Mouse (Mus musculus) cortical plate, adult 2 months (tissue): ENCODE measurements around the gene Cd83.

Experiments
- CTCF ChIP-seq: fragments of 200-500 bp; IDR thresholded peaks from 2 replicates; pipeline ENCODE4 v1.5.1; 2011; ENCODE audit warnings: mild to moderate bottlenecking, control low read depth, low read length; ENCODE audit not compliant: insufficient read depth; ENCODE audit errors: extremely low read depth
- POLR2A ChIP-seq: fragments of 200-500 bp; IDR thresholded peaks from 2 replicates; pipeline ENCODE4 v1.6.1; 2011; ENCODE audit warnings: mild to moderate bottlenecking, low read length, control low read depth; ENCODE audit not compliant: insufficient read depth; ENCODE audit errors: extremely low read depth

- TF ChIP-seq POLR2A (no peak), CTCF (peak; percentile 88)
Observed at GRCm38 (mm10) chr13:43795334-43795733, 10.8 kb downstream of the Cd83 start.
